29 mouse cellular contexts compared by ENCODE assay signal in the genomic region with DNA sequence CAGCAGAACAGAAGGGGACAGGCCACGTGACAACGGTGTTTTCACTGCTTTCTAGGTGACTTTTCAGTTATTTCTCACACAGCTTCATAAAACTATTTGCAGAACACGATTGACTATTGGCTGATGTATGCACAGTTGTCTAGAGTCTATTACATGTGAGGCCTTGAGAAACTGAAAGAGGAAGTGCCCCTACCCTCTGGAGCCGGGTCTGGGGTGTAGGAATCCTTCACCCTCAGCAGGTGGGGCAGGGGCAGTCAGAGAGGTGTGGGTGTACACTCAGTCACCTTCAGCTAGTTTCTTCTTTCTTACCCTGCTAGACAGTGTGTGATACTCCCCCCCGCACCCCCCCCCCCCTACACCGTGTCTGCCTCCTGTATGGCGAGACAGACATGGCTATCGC.
DNase-seq lines count a peak whose midpoint lies in the region; ATAC-seq and TF ChIP-seq lines count a peak whose summit lies in the region.
"Had no signal": no experiment of that assay in that cellular context is flagged by ENCODE, and none has a peak within 500 bp of the region (broad histone marks: within the 10 kb centered on the region; RNA-seq: fewer than 3 reads in every experiment).

No protein-coding gene starts in this region.

- TF ChIP-seq CTCF in heart, adult 2 months (IDR thresholded peaks at IDR 0.05): no peak
- TF ChIP-seq CTCF in lung, adult 2 months (IDR thresholded peaks at IDR 0.05; ENCODE audit: insufficient read depth, low read length): no peak

- no peak for TF ChIP-seq POLR2A in heart, adult 2 months (IDR thresholded peaks at IDR 0.05; ENCODE audit: insufficient read depth, low read depth, low read length)
- no peak for TF ChIP-seq POLR2A in lung, adult 2 months (IDR thresholded peaks at IDR 0.05; ENCODE audit: borderline replicate concordance, extremely low read depth, low read depth, low read length)

- no peaks in the 10 kb centered on the region for H3K27me3 ChIP-seq in heart, adult 2 months (ENCODE audit: control insufficient read depth, insufficient read depth, low read length)
- no peaks in the 10 kb centered on the region for H3K27me3 ChIP-seq in hindbrain, embryonic 11.5 days (ENCODE audit: control insufficient read depth, insufficient read depth, low read length)
- H3K27me3 ChIP-seq: forebrain, embryonic 15.5 days; hindbrain, embryonic 12.5 days; limb, embryonic 12.5 days; neural tube, embryonic 12.5 days; Patski; stomach, embryonic 15.5 days had no signal

- no peak overlapping the region for H3K27ac ChIP-seq in heart, adult 2 months
- H3K27ac ChIP-seq in hindbrain, embryonic 11.5 days (ENCODE audit: low read depth, low read length): no peak overlapping the region
- H3K27ac ChIP-seq: forebrain, embryonic 15.5 days; gastrocnemius, adult 2 months; hindbrain, embryonic 12.5 days; limb, embryonic 12.5 days; neural tube, embryonic 12.5 days; stomach, embryonic 15.5 days had no signal

- no peak for TF ChIP-seq EP300 in heart, adult 2 months (IDR thresholded peaks at IDR 0.05; ENCODE audit: insufficient read depth, low read depth, low read length)

- H3K9me3 ChIP-seq in hindbrain, embryonic 11.5 days (ENCODE audit: control insufficient read depth, low read length): no peaks in the 10 kb centered on the region
- H3K9me3 ChIP-seq: forebrain, embryonic 15.5 days; hindbrain, embryonic 12.5 days; limb, embryonic 12.5 days; neural tube, embryonic 12.5 days; stomach, embryonic 15.5 days had no signal

- ATAC-seq in common myeloid progenitor, adult 5-6 weeks (replicated peaks; ENCODE audit: low read depth, poor library complexity, severe bottlenecking): peak; percentile 60; the same call in 1 of the 2 replicates
- ATAC-seq in monocyte, adult 5-6 weeks (replicated peaks; ENCODE audit: insufficient number of reproducible peaks, low FRiP score, low TSS enrichment, poor library complexity, severe bottlenecking): peak; percentile 54; the same call in 1 of the 2 replicates
- ATAC-seq in hindbrain, embryonic 11.5 days (ENCODE audit: low FRiP score): no peak
- ATAC-seq: CD4-positive, CD25-positive, alpha-beta regulatory T cell, adult 4 months; forebrain, embryonic 15.5 days; intestine, postnatal 0 days; liver, postnatal 0 days; midbrain, embryonic 16.5 days; Patski had no signal

- 84% methylated on average over 8 of the region's 8 CpGs for WGBS in heart, adult 2 months
- whole genome bisulfite sequencing in lung, adult 2 months: 79% methylated on average over 8 of the region's 8 CpGs
- WGBS in hindbrain, embryonic 11.5 days: 92% methylated on average over 8 of the region's 8 CpGs

- no peaks in the 10 kb centered on the region for H3K36me3 ChIP-seq in heart, adult 2 months (ENCODE audit: control insufficient read depth, insufficient read depth, low read length)
- no peaks in the 10 kb centered on the region for H3K36me3 ChIP-seq in hindbrain, embryonic 11.5 days (ENCODE audit: control insufficient read depth, insufficient read depth, low read length)
- H3K36me3 ChIP-seq: forebrain, embryonic 15.5 days; hindbrain, embryonic 12.5 days; limb, embryonic 12.5 days; neural tube, embryonic 12.5 days; stomach, embryonic 15.5 days had no signal

- DNase-seq in heart, adult 11 months: peak; percentile 85
- DNase-seq in heart, adult 2 months: no peak
- peak; percentile 65 to 69 for DNase-seq in B cell, adult 2 months
- DNase-seq in lung, adult 2 months: no peak
- no peak for DNase-seq in hindbrain, embryonic 11.5 days (ENCODE audit: low spot score)
- DNase-seq in left cerebral cortex, postnatal 10 days (ENCODE audit: extremely low spot score in 1 of 2, low spot score in 2 of 2): no peak
- DNase-seq: adrenal gland, postnatal 10 days; cerebellum, adult 8-10 months; cerebellum, postnatal 25 days; gastrocnemius, adult 2 months; gastrocnemius, postnatal 36 days; heart, postnatal 14 days; kidney, adult 9 months; kidney, postnatal 10 days; liver, postnatal 0 days; lung, postnatal 14 days had no signal

- no peak overlapping the region for H3K4me3 ChIP-seq in heart, adult 2 months
- H3K4me3 ChIP-seq in lung, adult 2 months (replicated peaks; ENCODE audit: extremely low read depth, low read depth, low read length): no peak overlapping the region
- H3K4me3 ChIP-seq in hindbrain, embryonic 11.5 days (ENCODE audit: low read depth, low read length): no peak overlapping the region
- H3K4me3 ChIP-seq: forebrain, embryonic 15.5 days; gastrocnemius, adult 2 months; hindbrain, embryonic 12.5 days; limb, embryonic 12.5 days; myocyte; neural tube, embryonic 12.5 days; stomach, embryonic 15.5 days had no signal

- no peak overlapping the region for H3K4me2 ChIP-seq in hindbrain, embryonic 11.5 days (replicated peaks; ENCODE audit: low read depth, low read length)
- H3K4me2 ChIP-seq: forebrain, embryonic 15.5 days; hindbrain, embryonic 12.5 days; limb, embryonic 12.5 days; midbrain, embryonic 11.5 days; neural tube, embryonic 12.5 days; stomach, embryonic 15.5 days had no signal

- intact Hi-C loops in heart, adult 2 months (cut with DNase I): no loop called here
- intact Hi-C loops in left cerebral cortex, postnatal 10 days (cut with DNase I): no loop called here

- peaks cover 2% of the 10 kb centered on the region; the same call in 1 of the 2 replicates for H3K4me1 ChIP-seq in heart, adult 2 months (ENCODE audit: control insufficient read depth, insufficient read depth, low read length)
- H3K4me1 ChIP-seq in lung, adult 2 months (ENCODE audit: control insufficient read depth, insufficient read depth, low read length): no peaks in the 10 kb centered on the region
- no peaks in the 10 kb centered on the region for H3K4me1 ChIP-seq in hindbrain, embryonic 11.5 days (replicated peaks; ENCODE audit: control insufficient read depth, insufficient read depth, low read length)
- H3K4me1 ChIP-seq: hindbrain, embryonic 12.5 days; neural tube, embryonic 12.5 days; stomach, embryonic 15.5 days had no signal

- H3K9ac ChIP-seq in heart, adult 2 months (ENCODE audit: low read depth, low read length): no peak overlapping the region
- no peak overlapping the region for H3K9ac ChIP-seq in hindbrain, embryonic 11.5 days (ENCODE audit: low read depth, low read length)
- H3K9ac ChIP-seq: forebrain, embryonic 15.5 days; hindbrain, embryonic 12.5 days; limb, embryonic 12.5 days; liver, postnatal 0 days; neural tube, embryonic 12.5 days; stomach, embryonic 15.5 days had no signal

- no peaks in the 10 kb centered on the region for H3K79me2 ChIP-seq in heart, adult 2 months (replicated peaks; ENCODE audit: control insufficient read depth, insufficient read depth, low read length)

Comparison
In these comparisons a context has a peak if more than half of its experiments do, and no peak if none do; other contexts are left out.
1. DNase-seq: peak in heart, adult 11 months (single experiment) and B cell, adult 2 months (2 of 2); none in heart, adult 2 months (0 of 2), lung, adult 2 months (single experiment), hindbrain, embryonic 11.5 days (single experiment) and left cerebral cortex, postnatal 10 days (0 of 2).